Mouse (Mus musculus) heart, adult 2 months (tissue): ENCODE measurements around the gene Cdk18.

Experiments used
- CTCF ChIP-seq: fragments of 200-600 bp; IDR thresholded peaks from 2 replicates; pipeline ENCODE4 v1.8.1; 2022; ENCODE audit warnings: antibody characterized with exemption, mild to moderate bottlenecking, moderate library complexity
- POLR2A ChIP-seq: fragments of 200-500 bp; IDR thresholded peaks from 2 replicates; pipeline ENCODE4 v1.6.1; 2011; ENCODE audit warnings: mild to moderate bottlenecking, low read depth, low read length, control low read depth; ENCODE audit not compliant: insufficient read depth

GRCm38 (mm10) chr1:132069436-132069835 lies 70.0 kb downstream of the Cdk18 start:
- no peak for TF ChIP-seq CTCF
- TF ChIP-seq POLR2A, result no peak
